Mouse (Mus musculus) G1E (cell line): ENCODE measurements around the gene Zdhhc1.

Experiments used
- CTCF ChIP-seq: IDR thresholded peaks from 2 replicates; pipeline ENCODE4 v1.5.1; 2012; ENCODE audit warnings: low read depth, low read length, inconsistent platforms, mixed read lengths
- GATA1 ChIP-seq: IDR thresholded peaks from 2 replicates; pipeline ENCODE4 v1.6.1; 2012; ENCODE audit warnings: borderline replicate concordance, low read length, inconsistent platforms, mixed read lengths
- POLR2AphosphoS5 ChIP-seq: IDR thresholded peaks from 2 replicates; pipeline ENCODE4 v1.6.1; 2012; ENCODE audit warnings: low read depth, low read length, inconsistent platforms; ENCODE audit not compliant: insufficient replicate concordance
- TAL1 ChIP-seq: conservative IDR thresholded peaks from 2 replicates; pipeline ENCODE4 v1.6.1; 2012; ENCODE audit warnings: low read depth, low read length, inconsistent platforms, mixed read lengths

DNA sequence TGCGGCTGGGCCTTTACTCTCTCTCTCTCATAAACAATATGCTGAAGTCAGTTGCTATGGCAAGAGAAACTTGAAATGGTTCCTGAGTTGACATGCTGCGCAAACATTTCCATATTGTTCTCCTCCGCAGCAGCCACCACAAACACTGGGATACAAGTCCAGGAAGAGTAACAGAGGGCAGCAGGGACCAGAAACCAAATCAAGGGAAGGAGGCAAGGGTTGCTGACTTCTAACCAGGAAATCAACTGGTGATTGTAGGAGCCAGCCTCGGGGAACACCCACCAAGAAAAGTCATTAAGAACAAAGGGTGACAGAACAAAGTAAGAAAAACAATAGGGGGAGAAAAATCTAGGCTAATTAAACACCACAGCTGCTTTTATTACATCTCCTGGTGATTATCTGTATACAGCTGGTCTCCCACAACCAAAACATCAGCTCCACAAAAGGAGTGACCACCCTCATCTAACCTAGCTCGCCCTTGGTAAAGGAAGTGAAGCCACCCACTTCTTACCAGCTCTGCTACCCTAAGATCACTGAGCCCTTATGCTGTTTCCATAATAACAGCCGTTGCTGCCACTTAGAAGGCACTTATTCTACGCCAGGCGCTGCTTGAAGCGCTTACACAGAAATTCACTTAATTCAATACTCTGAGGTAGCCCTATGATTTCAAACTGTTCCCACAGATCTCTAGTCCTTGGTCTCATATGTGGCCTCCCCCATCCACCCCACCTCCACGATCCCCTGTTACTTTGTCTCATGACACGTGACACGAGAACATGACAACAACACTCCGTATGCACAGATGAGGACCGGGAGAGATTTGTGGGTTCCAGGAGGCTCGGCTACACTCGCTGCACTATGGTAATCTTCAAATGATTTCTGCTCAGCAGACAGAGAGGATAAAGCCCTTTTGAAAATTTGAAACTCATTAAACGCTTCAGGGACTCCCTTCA lies 1.1 kb downstream of the Zdhhc1 start:
- TF ChIP-seq GATA1 (no peak), CTCF (no peak), POLR2AphosphoS5 (no peak), TAL1 (no peak)
